Mouse (Mus musculus) R1 (cell line): ENCODE measurements around the gene Olfr1391.
"Not testable (repeated sequence)": the region's sequence is repeated elsewhere in the genome, so short reads cannot be mapped to it uniquely, and the experiment has no call there.

Source experiments
- DNase-seq: peaks from one replicate; pipeline ENCODE4 v3.0.0-alpha.2; 2018; ENCODE audit warnings: low read depth, low spot score

Gene Olfr1391

GRCm38 (mm10) chr11:49322442-49322841 lies at the start of gene Olfr1391:
Olfr1391 (plus strand) TSS chr11:49322742.
- DNase-seq: no peak

GRCm38 (mm10) chr11:49273834-49274519 lies 48.6 kb upstream of the Olfr1391 start:
- DNase-seq: no peak

GRCm38 (mm10) chr11:49278222-49278621 lies 44.3 kb upstream of the Olfr1391 start, which contains the start of gene Olfr1393:
Olfr1393 (plus strand) TSS chr11:49278304.
- DNase-seq: no peak

GRCm38 (mm10) chr11:49284982-49285381 lies 37.6 kb upstream of the Olfr1391 start, which contains the start of gene Olfr1392:
Olfr1392 (plus strand) TSS chr11:49285282.
- not testable (repeated sequence) for DNase-seq

- DNase-seq: no peak
Measured at GRCm38 (mm10) chr11:49287251-49287650, 35.3 kb upstream of the Olfr1391 start.

GRCm38 (mm10) chr11:49292777-49293176 lies 29.8 kb upstream of the Olfr1391 start:
- DNase-seq: no peak

GRCm38 (mm10) chr11:49304441-49304840 lies 18.1 kb upstream of the Olfr1391 start, which contains the start of gene Olfr10:
Olfr10 (plus strand) TSS chr11:49304741.
- DNase-seq: no peak

- peak; percentile 67 for DNase-seq
Measured at GRCm38 (mm10) chr11:49308547-49308946, 14.0 kb upstream of the Olfr1391 start.

- no peak for DNase-seq
Measured at GRCm38 (mm10) chr11:49326726-49327125, 4.2 kb downstream of the Olfr1391 start.

GRCm38 (mm10) chr11:49329686-49330085 lies 7.1 kb downstream of the Olfr1391 start:
- DNase-seq: no peak

GRCm38 (mm10) chr11:49334888-49335287 lies 12.3 kb downstream of the Olfr1391 start, which contains the start of gene Olfr1390:
Olfr1390 (plus strand) TSS chr11:49335188.
- DNase-seq: no peak

- no peak for DNase-seq
Measured at GRCm38 (mm10) chr11:49337150-49337832, 14.7 kb downstream of the Olfr1391 start.
